Mouse (Mus musculus) heart, adult 18-20 months (tissue): Measurements from ENCODE around the gene Tmem200a. TPM values are rescaled to one million over a fixed set of nuclear protein-coding genes. Genes with fewer than 3 reads are reported as not detected.
A peak's percentile ranks its signal among the peaks of the same experiment; 100 is the strongest.

Source experiments
- DNase-seq, 2 experiments: peaks; one replicate each; pipeline ENCODE4 v3.0.0; 2021 to 2022; ENCODE audit warnings: mixed read lengths in 1 of 2
- long read RNA-seq, 2 experiments: library from polyadenylated mRNA; stranded (forward); transcript quantifications; one replicate each; pipeline ENCODE4 v2.0.0; 2021
- total RNA-seq, 2 experiments: library from RNA; stranded (reverse); gene quantifications; 2 replicates each; pipeline ENCODE4 v1.2.3; 2021

The Tmem200a gene
- under 1 TPM in 1 of 2 experiments, not detected in 1; 0.15 TPM for total RNA-seq
- long read RNA-seq, experiment 1, result 0 reads
- long read RNA-seq, experiment 2, result 0 reads

GRCm38 (mm10) chr10:26078521-26079142 is at the start of gene Tmem200a:
Tmem200a (minus strand) TSS chr10:26079052.
- peak; percentile 4 to 18 for DNase-seq

DNA sequence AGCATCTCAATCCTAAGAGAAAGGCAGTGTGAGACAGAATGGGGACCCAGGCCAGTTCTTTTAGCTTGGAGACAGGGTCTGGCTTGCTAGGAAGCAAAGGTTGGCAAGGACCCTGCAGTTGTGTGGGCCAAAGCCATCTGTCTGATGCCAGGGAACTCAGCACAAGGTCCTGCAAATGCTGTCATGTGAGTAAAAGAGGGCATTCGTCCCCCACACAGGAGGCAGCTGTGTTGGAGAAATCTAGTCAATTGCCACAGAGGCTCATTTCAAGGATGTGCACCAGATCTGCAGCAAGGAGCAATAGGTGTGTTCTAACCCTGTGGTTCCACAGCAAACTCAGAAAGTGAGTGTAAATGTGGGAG is 41.0 kb upstream of the Tmem200a start:
- DNase-seq, result no peak

DNA sequence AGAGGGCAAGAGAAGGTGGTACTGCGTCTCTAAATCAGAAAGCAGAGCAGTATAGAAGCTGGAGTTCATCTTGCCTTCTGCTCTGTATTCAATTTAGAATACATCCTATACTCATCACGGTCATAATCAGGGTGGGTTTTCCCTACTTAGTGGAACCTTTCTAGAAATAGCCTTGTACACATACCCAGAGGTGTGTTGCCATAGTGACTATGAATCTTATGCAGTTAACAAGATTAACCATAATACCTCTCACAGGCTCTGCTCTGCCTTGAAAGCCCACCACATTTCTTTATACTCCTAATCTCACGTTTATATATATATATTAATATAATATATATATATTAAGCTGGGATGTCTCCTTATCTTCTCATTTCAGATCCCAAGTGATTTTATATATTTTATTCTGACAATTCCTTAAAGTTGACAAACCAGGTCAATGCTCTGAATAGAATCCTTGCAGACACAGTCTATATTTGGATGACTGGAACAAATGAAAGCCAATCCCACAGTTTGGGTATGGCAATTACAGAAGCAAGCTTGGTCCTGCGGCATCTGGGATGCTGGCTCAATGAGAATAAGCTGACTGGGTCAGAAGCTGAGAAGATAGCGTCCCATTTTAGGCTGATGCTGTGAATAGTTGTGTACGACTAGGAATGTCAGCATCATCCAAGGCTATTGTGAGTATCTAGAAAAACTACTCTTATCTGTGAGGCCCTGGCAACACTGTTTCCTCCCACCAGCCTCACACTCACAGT is 40.4 kb upstream of the Tmem200a start:
- no peak for DNase-seq

DNA sequence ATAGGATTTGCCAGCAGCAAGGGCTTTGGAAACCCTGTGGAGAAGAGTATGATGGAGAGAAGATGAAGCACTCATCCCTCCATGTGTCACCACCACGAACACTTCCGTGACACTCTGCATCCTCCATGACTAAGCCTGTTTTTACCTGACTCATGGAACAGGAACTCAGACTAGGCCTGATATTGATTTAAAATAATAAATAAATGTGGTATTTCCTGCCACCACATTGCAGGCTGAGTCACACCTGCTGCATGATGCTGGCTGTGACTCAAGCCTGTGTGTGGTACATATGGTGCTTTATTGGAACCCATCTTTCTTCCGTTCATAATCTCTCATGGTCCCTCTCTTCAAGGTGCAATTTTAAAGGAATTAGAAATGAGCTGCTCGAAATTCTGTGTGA is 35.6 kb upstream of the Tmem200a start:
- no peak for DNase-seq

DNA sequence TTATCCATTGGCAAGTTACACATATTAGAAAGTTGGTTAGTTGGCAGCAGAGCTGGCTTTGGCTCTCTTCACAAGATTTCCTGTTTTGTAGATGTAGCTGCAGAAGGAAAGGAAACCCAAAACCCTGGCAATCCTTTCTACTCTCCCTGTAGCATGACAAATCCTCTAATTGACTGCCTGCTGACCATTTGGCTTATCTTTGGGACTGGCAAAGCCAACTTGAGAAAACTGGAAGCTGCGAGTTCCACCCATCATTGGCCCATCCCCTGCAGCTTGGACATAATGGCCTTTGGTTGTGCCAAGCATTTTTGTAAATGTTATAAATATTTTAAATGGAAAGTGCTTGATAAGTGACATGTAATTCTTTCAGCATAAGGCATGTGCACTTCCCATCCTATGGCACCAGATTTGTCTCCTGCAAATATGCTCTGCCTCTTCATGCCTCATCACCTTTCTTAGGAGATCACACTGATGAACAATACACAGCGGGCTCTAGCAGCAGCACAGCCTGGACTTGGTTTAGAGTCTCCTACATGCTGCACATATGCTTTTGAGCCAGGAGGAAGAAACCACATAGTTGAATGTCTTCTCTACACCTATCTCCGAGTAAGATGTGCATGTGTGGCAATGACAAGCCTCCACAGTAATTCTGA is 24.6 kb upstream of the Tmem200a start:
- no peak for DNase-seq

GRCm38 (mm10) chr10:26082081-26082480 is 3.2 kb upstream of the Tmem200a start:
- no peak for DNase-seq

- no peak for DNase-seq
Measured at GRCm38 (mm10) chr10:26079678-26080077, 826 bp upstream of the Tmem200a start.

DNA sequence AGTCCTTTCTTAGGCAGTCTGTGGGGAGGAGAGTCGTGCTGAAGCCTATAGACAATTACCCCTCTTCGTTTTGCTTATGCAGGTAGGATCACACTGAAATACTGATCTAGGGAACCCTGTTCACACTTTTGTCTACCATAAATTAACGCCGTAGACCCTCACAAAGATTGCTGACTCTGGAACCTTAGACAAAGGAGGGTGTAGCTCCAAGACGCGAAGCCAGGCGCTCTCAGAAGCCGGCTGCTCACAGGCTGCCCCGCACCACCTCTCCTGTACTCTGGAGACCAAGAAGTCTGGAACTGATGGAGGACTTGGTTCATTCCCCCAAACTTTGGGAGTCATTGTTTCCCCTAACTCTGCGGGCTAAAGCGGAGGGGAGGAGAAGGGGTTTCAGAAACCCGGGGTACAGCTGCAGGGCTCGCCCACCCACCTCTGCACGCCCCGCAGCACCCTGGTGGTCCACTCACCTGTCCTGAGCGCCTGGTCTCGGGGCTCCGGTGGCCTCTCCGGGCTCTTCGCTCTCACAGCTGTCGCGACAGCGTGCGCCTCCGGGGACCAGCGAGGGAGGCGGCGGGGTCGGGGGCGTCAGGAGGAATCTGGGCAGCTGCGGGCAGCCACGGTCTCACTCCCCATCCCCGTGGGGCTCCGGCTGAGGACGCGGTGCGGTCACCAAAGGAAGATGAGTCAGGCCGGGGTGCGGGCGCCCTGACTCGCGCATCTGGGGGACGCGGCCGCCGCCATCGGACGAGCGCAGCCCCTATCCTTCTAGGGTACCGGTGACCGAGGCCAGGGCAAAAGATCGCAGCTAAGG is 976 bp downstream of the Tmem200a start, which contains the start of gene Gm9767:
Gene Gm9767, plus strand, starts transcription at position 585 of the 811 bp plus-strand sequence.
- no peak for DNase-seq

- no peak for DNase-seq
Measured at GRCm38 (mm10) chr10:26076949-26077348, 1.9 kb downstream of the Tmem200a start.

DNA sequence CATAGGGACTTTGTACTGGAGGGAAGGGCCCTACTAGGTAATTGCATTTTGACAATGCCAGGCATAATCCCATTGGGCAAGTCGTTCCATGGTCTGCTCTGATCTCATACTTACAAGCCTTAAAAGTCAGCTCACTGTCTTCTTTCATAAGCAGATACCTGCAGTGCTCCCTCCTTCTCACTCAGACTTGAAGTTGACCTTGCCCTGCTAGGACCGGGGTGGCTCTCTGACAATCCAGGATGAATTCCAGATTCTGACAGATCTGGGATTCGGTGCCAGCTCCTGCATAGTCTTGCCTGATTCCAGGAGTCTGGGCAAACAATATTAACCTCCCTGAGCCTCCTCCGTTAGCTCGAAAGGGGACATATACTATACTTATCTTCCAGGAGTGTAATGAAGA is 6.9 kb downstream of the Tmem200a start:
- peak in 1 of 2 experiments; percentile 2 for DNase-seq

DNA sequence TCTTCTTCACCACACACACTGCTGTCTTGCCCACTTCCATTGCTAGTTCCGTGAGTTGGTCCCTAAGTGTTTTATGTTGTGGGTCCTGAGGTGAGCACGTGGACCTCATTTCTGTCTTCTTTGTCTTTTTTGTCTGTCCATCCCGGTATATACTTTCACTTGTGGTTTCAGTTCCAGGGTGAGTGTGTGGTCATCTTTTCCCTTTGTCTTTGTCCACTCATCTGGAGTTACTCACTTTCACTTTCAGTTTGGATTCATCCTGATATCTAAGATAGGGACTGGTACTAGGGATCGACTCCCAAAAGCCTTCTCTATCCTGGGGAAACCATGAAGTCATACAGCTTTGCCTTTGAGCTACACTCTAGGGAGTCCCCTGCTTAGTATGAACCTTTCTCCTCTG is 15.8 kb downstream of the Tmem200a start:
- no peak for DNase-seq

- no peak for DNase-seq
Measured at GRCm38 (mm10) chr10:26059662-26060307, 19.1 kb downstream of the Tmem200a start.

DNA sequence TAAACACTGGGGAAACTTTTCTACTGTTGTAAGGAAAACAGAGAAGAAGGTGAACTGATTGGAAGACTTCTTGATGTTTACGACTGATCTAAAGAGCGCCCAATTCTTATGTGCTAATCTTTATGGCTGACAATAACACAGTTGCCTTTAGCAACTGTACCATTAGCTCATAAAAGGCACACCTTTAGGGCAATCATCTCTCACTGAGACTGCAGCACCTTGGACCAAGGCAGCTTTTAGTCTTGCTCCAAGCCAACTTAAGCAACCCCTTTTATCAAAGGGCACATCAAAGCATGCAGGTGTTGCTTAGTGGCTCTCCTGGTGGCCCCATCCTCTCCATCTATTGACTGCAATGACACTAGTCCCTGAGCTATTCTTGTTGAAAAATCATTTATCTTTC is 27.7 kb downstream of the Tmem200a start:
- DNase-seq, result no peak

- peak in 1 of 2 experiments; percentile 14 for DNase-seq
Measured at GRCm38 (mm10) chr10:26034931-26035330, 43.9 kb downstream of the Tmem200a start.

GRCm38 (mm10) chr10:26018740-26019139 is 60.1 kb downstream of the Tmem200a start:
- no peak for DNase-seq

DNA sequence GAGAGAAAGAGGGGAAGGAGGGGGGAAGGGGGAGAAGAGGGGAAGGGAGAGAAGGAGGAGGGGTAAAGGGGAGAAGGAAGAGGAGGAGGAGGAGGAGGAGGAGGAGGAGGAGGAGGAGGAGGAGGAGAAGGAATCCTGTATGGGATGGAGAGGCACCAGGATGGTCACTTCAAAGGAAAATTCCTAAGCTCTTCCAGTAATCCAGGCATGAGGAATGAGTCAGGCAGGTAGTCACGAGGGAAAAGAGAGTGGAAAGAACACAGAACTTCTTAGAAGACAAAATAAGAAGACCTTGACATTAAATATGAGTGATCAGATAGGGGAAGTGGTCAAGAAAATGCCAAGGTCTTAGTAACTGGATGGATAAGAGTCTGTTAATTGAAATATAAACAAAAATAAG is 64.6 kb downstream of the Tmem200a start:
- no peak for DNase-seq

DNA sequence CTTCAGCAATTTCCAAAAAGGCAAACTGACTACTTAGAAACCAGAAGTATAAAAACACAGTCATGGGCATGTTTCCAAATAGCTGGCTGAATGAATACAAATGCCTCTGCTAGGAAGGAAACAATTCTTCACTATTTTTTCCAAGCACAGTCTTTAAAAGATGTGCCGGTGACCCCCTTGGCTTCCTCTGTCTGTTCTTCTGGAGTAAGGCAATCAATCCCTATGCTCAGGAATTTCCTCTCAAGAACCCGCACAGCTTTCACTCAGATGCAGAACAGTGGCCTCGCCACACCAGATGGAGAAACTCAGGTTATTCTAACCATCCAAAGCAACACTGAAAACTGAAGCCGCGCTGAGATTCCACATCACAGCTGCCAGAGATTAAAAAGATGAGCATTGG is 69.9 kb downstream of the Tmem200a start:
- DNase-seq, result peak in 1 of 2 experiments; percentile 4

DNA sequence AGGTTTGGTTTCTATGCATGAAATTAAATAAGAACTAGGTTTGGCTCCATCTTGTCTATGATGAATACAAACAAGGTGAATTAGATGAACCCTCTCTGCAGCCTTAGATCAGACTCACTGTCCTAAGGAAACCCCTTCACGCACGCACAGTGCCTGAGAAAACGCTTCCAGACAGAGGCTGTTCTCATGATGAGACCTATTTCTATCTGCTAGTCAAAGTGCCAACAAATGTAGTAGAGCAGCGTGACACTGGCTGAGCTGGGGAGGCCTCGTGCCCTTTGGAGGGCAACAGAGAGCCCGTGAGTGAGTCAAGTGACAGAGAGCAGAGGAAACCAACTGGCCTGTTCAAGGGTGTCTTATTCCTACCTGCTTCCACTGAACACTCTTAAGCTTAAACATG is 73.4 kb downstream of the Tmem200a start:
- no peak for DNase-seq

DNA sequence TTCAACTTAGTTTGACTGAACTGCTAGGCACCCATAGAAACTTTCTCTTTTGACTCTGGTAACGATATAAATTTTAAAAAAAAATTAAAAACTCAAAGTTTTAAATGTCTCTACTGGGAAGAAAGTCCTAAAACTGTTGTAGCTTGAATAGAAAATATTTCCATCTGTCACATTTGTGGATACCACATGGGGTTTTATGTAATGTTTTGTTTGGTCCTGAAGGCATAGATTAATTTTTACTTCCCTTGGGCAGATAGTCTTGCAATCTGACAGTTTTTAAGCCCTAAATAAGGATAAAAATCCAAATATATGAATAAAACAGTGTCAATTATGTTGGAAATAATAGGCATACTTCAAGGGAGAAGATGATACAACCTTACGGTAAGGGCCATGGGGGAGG is 78.0 kb downstream of the Tmem200a start:
- no peak for DNase-seq

DNA sequence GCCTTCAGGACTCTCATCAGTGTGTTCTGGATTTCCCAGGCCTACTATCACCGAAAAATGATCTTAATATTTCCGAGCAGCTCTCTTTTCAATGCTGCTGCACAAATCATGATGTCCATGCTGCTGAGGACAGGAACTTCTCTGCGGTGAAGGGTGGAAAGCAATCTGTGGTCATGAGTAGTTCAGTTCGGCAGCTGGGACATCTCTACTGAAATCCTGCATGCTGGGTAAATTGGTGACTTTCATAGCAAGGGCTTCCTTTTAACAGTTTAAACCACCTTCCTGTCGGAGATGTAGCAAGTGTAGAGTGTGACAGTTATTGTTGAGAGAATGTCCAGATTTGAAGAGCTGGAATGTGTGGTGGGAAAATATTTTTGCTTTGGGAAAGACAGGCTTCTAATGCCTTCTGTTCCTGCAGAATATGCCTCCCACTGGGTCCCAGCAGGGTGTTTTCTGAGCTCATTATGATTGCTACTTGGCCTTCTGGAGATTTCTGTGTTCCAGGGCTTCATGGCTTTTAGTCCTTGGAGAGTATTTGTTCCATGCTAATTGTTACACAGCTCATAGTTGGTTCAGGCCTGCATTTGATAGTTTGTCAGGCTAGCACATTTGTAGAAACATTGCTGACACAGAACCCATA is 79.4 kb downstream of the Tmem200a start:
- DNase-seq, result peak; percentile 4 to 25

DNA sequence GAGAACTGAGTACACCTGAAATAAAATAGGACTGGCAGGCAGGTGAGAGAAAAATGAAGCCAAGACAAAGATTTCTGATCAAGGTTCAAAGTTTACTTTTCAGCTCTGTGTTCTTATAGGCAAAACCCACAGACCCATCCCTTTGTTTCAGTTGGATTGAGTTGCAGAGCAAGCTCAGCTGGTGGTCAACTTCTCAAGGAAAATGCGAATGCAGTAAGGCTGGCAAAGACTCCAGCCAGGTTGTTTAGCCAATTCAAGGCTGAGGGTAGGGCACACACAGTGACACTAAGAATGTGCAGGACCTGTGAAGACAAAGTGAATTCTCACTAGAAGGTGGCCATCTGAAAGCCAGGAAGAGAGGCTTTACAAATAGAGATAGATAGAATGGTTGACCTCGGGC is 94.8 kb downstream of the Tmem200a start:
- no peak for DNase-seq
